Mouse (Mus musculus) lung, adult 2 months (tissue): ENCODE measurements around the gene Wdr54. TPM values are rescaled to one million over a fixed set of nuclear protein-coding genes. Genes with fewer than 3 reads are reported as not detected.

Experiments
- DNase-seq: peaks from one replicate; pipeline ENCODE4 v3.0.0; 2022
- H3K4me1 ChIP-seq: fragments of 200-500 bp; 2 replicates; pipeline ENCODE4 v1.6.1; 2011; ENCODE audit warnings: low read length; ENCODE audit not compliant: control insufficient read depth, insufficient read depth
- H3K4me3 ChIP-seq: fragments of 200-500 bp; replicated peaks from 2 replicates; pipeline ENCODE3; 2011; ENCODE audit warnings: low read depth, mild to moderate bottlenecking, control low read depth, low read length; ENCODE audit errors: extremely low read depth
- CTCF ChIP-seq: fragments of 200-500 bp; IDR thresholded peaks from 2 replicates; pipeline ENCODE4 v1.5.1; 2011; ENCODE audit warnings: mild to moderate bottlenecking, low read length, control low read depth; ENCODE audit not compliant: insufficient read depth
- POLR2A ChIP-seq: fragments of 200-500 bp; IDR thresholded peaks from 2 replicates; pipeline ENCODE4 v1.6.1; 2011; ENCODE audit warnings: low read depth, mild to moderate bottlenecking, control low read depth, low read length, borderline replicate concordance; ENCODE audit errors: extremely low read depth
- WGBS: fragments of 180-500 bp; shearing (Covaris S2); methylation state at CpG from one replicate; pipeline ENCODE4 v1.1.7; 2018; 5-methylcytosine and 5-hydroxymethylcytosine counted together
- polyA plus RNA-seq: library from polyadenylated mRNA; depleted of rRNA; stranded (reverse); fragments of >200 nt; gene quantifications from 2 replicates; pipeline ENCODE4 v1.2.3, GENCODE M21; 2012

Gene Wdr54
- polyA plus RNA-seq, 1 experiment, result 6.9 TPM

DNA sequence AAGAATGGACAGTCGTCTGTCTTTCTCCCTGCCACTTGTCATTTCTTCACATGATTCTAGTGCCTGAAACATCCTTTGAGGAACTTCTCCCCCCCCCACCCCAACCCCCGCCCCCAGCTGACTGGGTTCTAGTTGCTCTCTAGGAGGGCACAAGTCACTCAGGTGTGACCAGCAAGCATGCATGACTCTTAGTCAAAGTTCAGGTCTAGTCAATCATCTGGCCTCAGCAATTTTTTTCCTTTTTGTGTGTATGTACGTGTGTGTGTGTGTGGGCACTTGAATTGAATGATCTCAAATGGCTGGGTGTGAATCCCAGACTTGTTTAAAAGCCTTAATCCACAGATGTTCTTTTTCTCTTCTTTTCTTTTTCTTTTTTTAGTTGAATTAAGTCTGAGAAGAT is 22.0 kb downstream of the Wdr54 start:
- Histone ChIP-seq H3K4me3 (no peak overlapping the region), H3K4me1 (peaks cover 9% of the 10 kb centered on the region)
- no peak for DNase-seq
- TF ChIP-seq CTCF (no peak), POLR2A (no peak)
- 63% methylated on average over 3 of the region's 3 CpGs for WGBS

- peaks cover 2% of the 10 kb centered on the region; the same call in 1 of the 2 replicates for H3K4me1 ChIP-seq
- H3K4me3 ChIP-seq, result no peak overlapping the region
- no peak for DNase-seq
- TF ChIP-seq CTCF (no peak), POLR2A (no peak)
- 65% methylated on average over 9 of the region's 9 CpGs for WGBS
These were observed 23.8 kb downstream of the Wdr54 start for GRCm38 (mm10) chr6:83132176-83132919.

DNA sequence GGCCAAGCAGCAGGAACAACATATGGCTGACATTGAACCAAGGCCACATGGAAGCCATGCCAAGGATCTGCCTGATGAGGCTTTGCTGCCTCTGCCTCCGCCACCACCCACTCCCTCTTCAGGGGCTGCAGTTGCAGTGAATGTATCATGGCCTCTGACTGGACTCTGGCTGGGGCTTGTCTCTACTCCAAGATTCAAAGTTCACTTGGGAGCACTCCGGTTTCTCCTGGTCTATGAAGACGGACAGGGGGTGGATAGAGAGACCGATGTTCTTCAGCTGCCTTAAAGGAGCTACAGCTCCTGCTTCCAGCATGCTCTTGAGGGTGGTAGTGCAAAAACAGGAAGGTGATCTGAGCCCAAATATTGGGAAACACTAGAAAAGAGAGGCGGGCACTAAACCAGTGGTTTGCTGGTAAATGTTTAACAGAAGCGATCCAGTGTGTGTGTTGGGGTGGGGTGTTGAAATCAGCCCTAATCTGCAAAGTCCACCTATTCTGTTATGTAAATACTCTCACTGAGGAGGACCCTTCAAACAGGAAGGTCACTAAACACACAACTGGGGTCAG is 24.6 kb downstream of the Wdr54 start:
- no peak overlapping the region for H3K4me3 ChIP-seq
- TF ChIP-seq POLR2A, result 0 out of 2 replicates have a peak, but pooled peaks have one; percentile 10
- no peak for TF ChIP-seq CTCF
- peaks cover 1% of the 10 kb centered on the region; the same call in 1 of the 2 replicates for H3K4me1 ChIP-seq
- DNase-seq, result peak; percentile 56
- WGBS, result 32% methylated on average over 6 of the region's 6 CpGs

- WGBS, result 91% methylated on average over 5 of the region's 5 CpGs
- no peak for TF ChIP-seq POLR2A
- TF ChIP-seq CTCF, result no peak
- DNase-seq, result no peak
These were observed 28.8 kb downstream of the Wdr54 start for GRCm38 (mm10) chr6:83127419-83127818.

GRCm38 (mm10) chr6:83125331-83125730 is 30.9 kb downstream of the Wdr54 start, which contains the start of gene Ino80b:
Gene Ino80b, minus strand, starts transcription at chr6:83125431.
- TF ChIP-seq CTCF, result no peak
- no peak for TF ChIP-seq POLR2A
- Histone ChIP-seq H3K4me3 (peak within 1 kb of the TSS; percentile 74), H3K4me1 (peaks cover 11% of the 10 kb centered on the region)
- DNase-seq, result no peak
- 27% methylated on average over 5 of the region's 5 CpGs for WGBS

More at GRCm38 (mm10) chr6:83127419-83127818, 28.8 kb downstream of the Wdr54 start:
- Histone ChIP-seq H3K4me3 (no peak overlapping the region), H3K4me1 (peaks cover 4% of the 10 kb centered on the region)

GRCm38 (mm10) chr6:83124851-83125312 is 31.3 kb downstream of the Wdr54 start:
- Histone ChIP-seq H3K4me1 (peaks cover 11% of the 10 kb centered on the region), H3K4me3 (peak overlapping the region; percentile 74)
- DNase-seq, result peak; percentile 90
- WGBS, result under 1% methylated on average over 30 of the region's 30 CpGs
- TF ChIP-seq POLR2A (peak; percentile 74; the same call in 1 of the 2 replicates), CTCF (no peak)

GRCm38 (mm10) chr6:83122961-83123360 is 33.2 kb downstream of the Wdr54 start:
- DNase-seq, result no peak
- Histone ChIP-seq H3K4me1 (peaks cover 11% of the 10 kb centered on the region), H3K4me3 (no peak overlapping the region)
- 84% methylated on average over 5 of the region's 5 CpGs for WGBS
- TF ChIP-seq POLR2A (no peak), CTCF (no peak)

- Histone ChIP-seq H3K4me1 (peaks cover 11% of the 10 kb centered on the region), H3K4me3 (peak overlapping the region; percentile 61)
- 3% methylated on average over 51 of the region's 52 CpGs for WGBS
- TF ChIP-seq POLR2A, result no peak
- TF ChIP-seq CTCF, result no peak
- DNase-seq, result no peak
These were observed 34.1 kb downstream of the Wdr54 start for GRCm38 (mm10) chr6:83121863-83122710.

DNA sequence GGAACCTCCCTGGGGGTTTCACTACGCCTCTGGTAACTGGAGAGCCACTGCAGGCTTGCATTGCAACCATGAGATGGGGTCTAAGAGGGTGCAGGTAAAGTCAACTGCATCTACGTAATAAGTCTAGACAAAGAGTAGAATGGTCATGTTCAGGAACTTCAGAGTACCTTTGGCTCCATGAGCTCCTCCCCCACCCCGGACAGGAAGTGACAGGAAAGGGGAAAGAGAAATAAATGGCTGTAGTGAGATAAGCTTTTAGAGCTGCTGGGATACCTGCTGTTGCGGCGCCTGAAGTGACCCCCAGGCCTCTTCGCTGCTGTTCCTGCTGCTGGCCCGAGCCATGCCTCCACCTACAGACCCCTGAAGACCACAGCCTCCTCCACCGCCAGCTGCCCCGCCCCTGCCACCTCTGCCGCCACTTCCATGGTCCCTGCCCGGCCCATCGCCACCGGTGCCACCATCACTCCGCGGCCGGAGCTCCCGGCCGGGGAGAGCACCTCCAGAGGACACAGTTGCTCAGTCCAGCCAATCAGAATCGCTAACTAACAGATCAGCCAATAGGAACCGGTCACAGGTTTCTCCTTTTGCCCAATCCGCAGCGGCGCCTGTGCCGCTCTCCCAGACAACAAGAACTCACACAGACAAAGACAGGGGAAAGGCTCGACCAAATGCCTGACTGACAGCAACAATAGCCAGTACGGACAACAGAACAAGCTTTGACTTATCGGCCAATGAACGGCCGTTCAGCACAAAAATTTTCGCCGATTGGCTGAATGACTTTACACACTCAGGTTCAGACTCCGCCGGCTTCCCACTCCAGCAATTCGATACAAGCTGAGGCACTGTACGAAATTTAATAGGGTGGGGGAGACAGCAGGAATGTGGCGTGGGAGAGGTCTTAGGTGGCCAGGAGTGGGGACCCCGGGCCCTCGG is 35.0 kb downstream of the Wdr54 start, which contains the start of gene Wbp1:
Wbp1 (minus strand) TSS at position 630 of the 933 bp plus-strand sequence.
- peak; percentile 90 for DNase-seq
- TF ChIP-seq CTCF (no peak), POLR2A (peak; percentile 75; the same call in 1 of the 2 replicates)
- H3K4me1 ChIP-seq, result peaks cover 11% of the 10 kb centered on the region
- under 1% methylated on average over 37 of the region's 38 CpGs for WGBS
- H3K4me3 ChIP-seq, result peak within 1 kb of the TSS; percentile 70
